Mouse (Mus musculus): ENCODE results near the gene Suclg1.

DNA sequence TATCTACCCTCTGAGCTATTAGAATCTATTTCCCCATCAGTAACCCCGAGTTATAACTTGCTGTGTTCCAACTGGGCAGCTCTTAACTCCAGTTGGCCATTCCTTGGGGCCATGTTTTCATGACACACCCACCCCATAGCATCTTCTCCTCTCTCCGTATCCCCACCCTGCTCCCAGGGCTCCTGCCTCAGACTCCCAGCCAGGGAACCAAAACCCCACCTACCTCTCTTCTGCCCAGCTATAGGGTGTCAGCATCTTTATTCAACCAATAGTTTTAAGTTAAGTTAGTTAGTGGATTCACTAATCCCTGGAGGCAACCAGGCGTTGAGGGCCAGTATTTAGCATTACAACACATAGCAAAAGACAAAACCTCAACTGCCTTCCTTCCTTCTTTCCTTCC lies 19.3 kb upstream of the Suclg1 start:
- TF ChIP-seq CTCF (IDR thresholded peaks at IDR 0.05; ENCODE audit: control insufficient read depth, insufficient read depth, insufficient read length) (no peak), MYOG (IDR thresholded peaks at IDR 0.05; ENCODE audit: control insufficient read depth, extremely low read depth, insufficient read length) (no peak), MAX (IDR thresholded peaks at IDR 0.05) (no peak), FOSL1 (IDR thresholded peaks at IDR 0.05; ENCODE audit: insufficient read depth, low read length, poor library complexity, severe bottlenecking) (no peak), USF1 (IDR thresholded peaks at IDR 0.05; ENCODE audit: low read depth) (no peak), MYOD1 (IDR thresholded peaks at IDR 0.05; ENCODE audit: control insufficient read depth, insufficient read length, low read depth) (no peak), CEBPB (IDR thresholded peaks at IDR 0.05; ENCODE audit: low read depth) (no peak)
